Mouse (Mus musculus) liver, embryonic 13.5 days (tissue): Measurements from ENCODE around the gene 1700125H20Rik. TPM values are rescaled to one million over a fixed set of nuclear protein-coding genes. Genes with fewer than 3 reads are reported as not detected.

Source experiments
- ATAC-seq: fragments of 200-750 bp; cut with Nextera tagmentation; 2 replicates; pipeline ENCODE4 v1.8.0; 2017; ENCODE audit warnings: low read depth, mild to moderate bottlenecking, moderate number of reproducible peaks, moderate library complexity
- DNase-seq: peaks from one replicate; pipeline ENCODE4 v3.0.0; 2022
- H3K27ac ChIP-seq: fragments of 300-500 bp; sonication (generic); 2 replicates; pipeline ENCODE4 v1.5.1; 2015; ENCODE audit warnings: moderate library complexity, mild to moderate bottlenecking, inconsistent platforms
- H3K27me3 ChIP-seq: fragments of 300-500 bp; sonication (generic); 2 replicates; pipeline ENCODE4 v1.6.1; 2015; ENCODE audit warnings: mild to moderate bottlenecking, inconsistent platforms
- H3K36me3 ChIP-seq: fragments of 300-500 bp; sonication (generic); 2 replicates; pipeline ENCODE4 v1.6.1; 2015; ENCODE audit warnings: mild to moderate bottlenecking, inconsistent platforms
- H3K4me1 ChIP-seq: fragments of 300-500 bp; sonication (generic); replicated peaks from 2 replicates; pipeline ENCODE4 v1.6.1; 2015; ENCODE audit warnings: inconsistent platforms
- H3K4me2 ChIP-seq: fragments of 300-500 bp; sonication (generic); 2 replicates; pipeline ENCODE4 v1.6.1; 2015; ENCODE audit warnings: inconsistent platforms, mild to moderate bottlenecking, moderate library complexity
- H3K4me3 ChIP-seq: fragments of 300-500 bp; sonication (generic); replicated peaks from 2 replicates; pipeline ENCODE4 v1.5.1; 2015; ENCODE audit warnings: mild to moderate bottlenecking, inconsistent platforms
- H3K9ac ChIP-seq: fragments of 300-500 bp; sonication (generic); 2 replicates; pipeline ENCODE4 v1.6.1; 2015; ENCODE audit warnings: mild to moderate bottlenecking, inconsistent platforms
- H3K9me3 ChIP-seq: fragments of 300-500 bp; sonication (generic); replicated peaks from 2 replicates; pipeline ENCODE4 v1.6.1; 2016; ENCODE audit warnings: inconsistent platforms
- WGBS: fragments of 180-500 bp; shearing (Covaris S2); methylation state at CpG from one replicate; pipeline ENCODE4 v1.1.7; 2015; ENCODE audit not compliant: insufficient replicate concordance; 5-methylcytosine and 5-hydroxymethylcytosine counted together
- polyA plus RNA-seq: library from polyadenylated mRNA; unstranded; fragments of >200 nt; fragmentation: Nextera tagmentation; extraction: Ambion mirVana; gene quantifications from 2 replicates; pipeline ENCODE4 v1.2.1, GENCODE M21; 2015

1700125H20Rik gene
- polyA plus RNA-seq = 0.16 TPM in 1 of 2 replicates, not detected in the other

- Histone ChIP-seq H3K4me3 (peak within 1 kb of the TSS; percentile 30), H3K36me3 (no peaks in the 10 kb centered on the region), H3K4me1 (peaks cover 13% of the 10 kb centered on the region), H3K9me3 (no peaks in the 10 kb centered on the region), H3K27me3 (no peaks in the 10 kb centered on the region), H3K9ac (peak within 1 kb of the TSS; percentile 65), H3K27ac (no peak within 1 kb of the TSS), H3K4me2 (peak within 1 kb of the TSS; percentile 62)
- ATAC-seq (peak; percentile 98), DNase-seq (peak; percentile 88)
- 14% methylated on average over 21 of the region's 21 CpGs for WGBS
Measured at GRCm38 (mm10) chr11:85170058-85170740, at the start of gene 1700125H20Rik. TSS of gene 1700125H20Rik (plus strand) at chr11:85170404.

- peaks cover 3% of the 10 kb centered on the region for H3K36me3 ChIP-seq
- ATAC-seq (peak; percentile 46), DNase-seq (no peak)
- H3K4me3 ChIP-seq = no peak overlapping the region
- peak overlapping the region; percentile 67 for H3K27ac ChIP-seq
- H3K9me3 ChIP-seq = no peaks in the 10 kb centered on the region
- H3K9ac ChIP-seq = peak overlapping the region; percentile 20; the same call in 1 of the 2 replicates
- WGBS = 19% methylated on average over 1 of the region's 1 CpGs
- H3K27me3 ChIP-seq = no peaks in the 10 kb centered on the region
- no peak overlapping the region for H3K4me2 ChIP-seq
- H3K4me1 ChIP-seq = peaks cover 89% of the 10 kb centered on the region
Measured at GRCm38 (mm10) chr11:85122073-85122472, 48.1 kb upstream of the 1700125H20Rik start.

GRCm38 (mm10) chr11:85123267-85123992, 46.8 kb upstream of the 1700125H20Rik start:
- no peaks in the 10 kb centered on the region for H3K9me3 ChIP-seq
- no peak overlapping the region for H3K4me3 ChIP-seq
- peak overlapping the region; percentile 52; the same call in 1 of the 2 replicates for H3K9ac ChIP-seq
- peak overlapping the region; percentile 67 for H3K27ac ChIP-seq
- no peak overlapping the region for H3K4me2 ChIP-seq
- peaks cover 84% of the 10 kb centered on the region for H3K4me1 ChIP-seq
- H3K36me3 ChIP-seq = peaks cover 3% of the 10 kb centered on the region
- DNase-seq = no peak
- H3K27me3 ChIP-seq = no peaks in the 10 kb centered on the region
- no peak for ATAC-seq
- WGBS = 67% methylated on average over 3 of the region's 3 CpGs

- no peaks in the 10 kb centered on the region for H3K27me3 ChIP-seq
- no peak for ATAC-seq
- peaks cover 6% of the 10 kb centered on the region; the same call in 1 of the 2 replicates for H3K36me3 ChIP-seq
- H3K4me2 ChIP-seq = no peak overlapping the region
- peaks cover 83% of the 10 kb centered on the region for H3K4me1 ChIP-seq
- peak overlapping the region; percentile 60 for H3K27ac ChIP-seq
- 83% methylated on average over 2 of the region's 2 CpGs for WGBS
- H3K9me3 ChIP-seq = no peaks in the 10 kb centered on the region
- no peak overlapping the region for H3K9ac ChIP-seq
- no peak for DNase-seq
- no peak overlapping the region for H3K4me3 ChIP-seq
Measured at GRCm38 (mm10) chr11:85126257-85127102, 43.7 kb upstream of the 1700125H20Rik start.

- H3K9me3 ChIP-seq = no peaks in the 10 kb centered on the region
- peak overlapping the region; percentile 33; the same call in 1 of the 2 replicates for H3K9ac ChIP-seq
- H3K4me1 ChIP-seq = peaks cover 80% of the 10 kb centered on the region
- H3K27ac ChIP-seq = peak overlapping the region; percentile 76
- H3K4me2 ChIP-seq = 0 out of 2 replicates have a peak overlapping the region, but pooled peaks have one; percentile 20
- H3K4me3 ChIP-seq = no peak overlapping the region
- H3K36me3 ChIP-seq = peaks cover 6% of the 10 kb centered on the region
- H3K27me3 ChIP-seq = no peaks in the 10 kb centered on the region
- ATAC-seq (peak; percentile 56), DNase-seq (no peak)
- WGBS = 23% methylated on average over 1 of the region's 1 CpGs
Measured at GRCm38 (mm10) chr11:85128883-85129282, 41.3 kb upstream of the 1700125H20Rik start.

GRCm38 (mm10) chr11:85131542-85131941, 38.7 kb upstream of the 1700125H20Rik start:
- peaks cover 23% of the 10 kb centered on the region for H3K36me3 ChIP-seq
- peak overlapping the region; percentile 63 for H3K27ac ChIP-seq
- no peaks in the 10 kb centered on the region for H3K27me3 ChIP-seq
- no peaks in the 10 kb centered on the region for H3K9me3 ChIP-seq
- ATAC-seq = no peak
- DNase-seq = no peak
- 0 out of 2 replicates have a peak overlapping the region, but pooled peaks have one; percentile 3 for H3K4me2 ChIP-seq
- H3K4me3 ChIP-seq = no peak overlapping the region
- WGBS = 50% methylated on average over 2 of the region's 2 CpGs
- no peak overlapping the region for H3K9ac ChIP-seq
- peaks cover 83% of the 10 kb centered on the region for H3K4me1 ChIP-seq

GRCm38 (mm10) chr11:85138776-85139474, 31.3 kb upstream of the 1700125H20Rik start:
- Histone ChIP-seq H3K4me3 (peak overlapping the region; percentile 98), H3K36me3 (peaks cover 17% of the 10 kb centered on the region), H3K4me2 (peak overlapping the region; percentile 75), H3K9me3 (no peaks in the 10 kb centered on the region), H3K27me3 (no peaks in the 10 kb centered on the region), H3K9ac (peak overlapping the region; percentile 99), H3K27ac (peak overlapping the region; percentile 97), H3K4me1 (peaks cover 52% of the 10 kb centered on the region)
- DNase-seq = no peak
- peak; percentile 0; the same call in 1 of the 2 replicates for ATAC-seq
- 5% methylated on average over 17 of the region's 17 CpGs for WGBS

GRCm38 (mm10) chr11:85139581-85140540, 30.3 kb upstream of the 1700125H20Rik start, which contains the start of gene Usp32:
TSS of gene Usp32 (minus strand) at chr11:85140161.
- WGBS = under 1% methylated on average over 94 of the region's 94 CpGs
- Histone ChIP-seq H3K27ac (peak within 1 kb of the TSS; percentile 97), H3K9me3 (no peaks in the 10 kb centered on the region), H3K9ac (peak within 1 kb of the TSS; percentile 99), H3K27me3 (no peaks in the 10 kb centered on the region), H3K4me3 (peak within 1 kb of the TSS; percentile 98), H3K4me2 (peak within 1 kb of the TSS; percentile 77), H3K4me1 (peaks cover 47% of the 10 kb centered on the region), H3K36me3 (peaks cover 12% of the 10 kb centered on the region)
- peak; percentile 96 for ATAC-seq
- DNase-seq = peak; percentile 98

GRCm38 (mm10) chr11:85152256-85152930, 17.8 kb upstream of the 1700125H20Rik start:
- Histone ChIP-seq H3K4me3 (no peak overlapping the region), H3K36me3 (no peaks in the 10 kb centered on the region), H3K9ac (no peak overlapping the region), H3K27me3 (peaks cover 13% of the 10 kb centered on the region; the same call in 1 of the 2 replicates), H3K4me1 (0 out of 2 replicates have a peak, but pooled peaks cover 2% of the 10 kb centered on the region), H3K4me2 (no peak overlapping the region), H3K9me3 (no peaks in the 10 kb centered on the region), H3K27ac (no peak overlapping the region)
- ATAC-seq (no peak), DNase-seq (no peak)
- WGBS = 88% methylated on average over 2 of the region's 2 CpGs
